Mouse (Mus musculus): ENCODE results near the gene Hsd11b1.
A peak's percentile ranks its signal among the peaks of the same experiment; 100 is the strongest.

Hsd11b1 gene

GRCm38 (mm10) chr1:193198312-193198711, 65.6 kb downstream of the Hsd11b1 start:
- DNase-seq: no peak

GRCm38 (mm10) chr1:193197494-193198205, 66.2 kb downstream of the Hsd11b1 start:
- no peak for DNase-seq

- DNase-seq: no peak
Measured at GRCm38 (mm10) chr1:193195169-193195810, 68.6 kb downstream of the Hsd11b1 start.

GRCm38 (mm10) chr1:193194416-193195140, 69.3 kb downstream of the Hsd11b1 start:
- no peak for DNase-seq

- no peak for DNase-seq
Measured at GRCm38 (mm10) chr1:193191675-193192283, 72.1 kb downstream of the Hsd11b1 start.

GRCm38 (mm10) chr1:193189771-193190170, 74.1 kb downstream of the Hsd11b1 start:
- no peak for DNase-seq

DNA sequence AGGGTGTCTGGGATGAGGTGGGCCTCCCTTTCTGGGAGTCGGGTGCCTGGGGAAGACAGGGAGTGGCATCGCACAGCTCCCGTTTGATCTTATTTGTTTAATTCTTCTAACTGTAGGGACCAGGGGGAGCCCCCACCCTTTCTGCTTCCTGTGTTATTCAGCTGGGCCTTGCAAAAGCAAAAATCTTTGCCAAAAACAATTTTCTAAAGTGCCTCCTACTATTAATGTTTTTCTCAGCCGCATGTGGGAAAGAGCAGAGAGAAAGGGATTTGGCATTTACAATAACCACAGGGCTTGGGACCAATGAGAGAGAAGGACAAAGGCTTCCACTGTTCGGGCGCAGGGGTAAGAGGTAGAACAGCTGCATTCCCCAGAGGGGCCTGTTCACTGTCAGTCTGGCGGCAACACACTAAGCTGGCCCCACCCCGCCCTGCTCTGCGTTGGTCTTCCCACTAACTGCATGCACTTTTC, 74.7 kb downstream of the Hsd11b1 start:
- no peak for DNase-seq

- no peak for DNase-seq
Measured at GRCm38 (mm10) chr1:193188257-193188656, 75.6 kb downstream of the Hsd11b1 start.

DNA sequence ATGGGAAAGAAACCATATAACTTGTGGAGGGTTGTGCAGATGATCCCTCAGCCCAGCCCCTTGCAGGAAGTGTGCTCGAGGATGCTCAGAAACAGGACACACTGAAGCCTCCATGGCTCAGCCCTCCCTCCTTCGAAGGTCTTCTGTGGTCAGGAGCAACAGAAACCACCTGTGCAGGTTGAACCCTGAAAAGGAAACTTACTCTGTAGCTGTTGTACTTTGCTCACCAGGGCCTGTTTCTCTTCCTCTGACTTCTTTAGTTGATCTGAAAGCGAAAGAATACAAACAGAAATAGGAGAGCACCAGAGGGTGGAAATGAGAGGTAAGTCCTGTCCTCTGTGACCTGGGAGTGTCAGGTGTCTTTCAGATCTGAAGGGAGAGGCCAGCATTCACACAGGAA, 82.8 kb downstream of the Hsd11b1 start:
- no peak for DNase-seq

GRCm38 (mm10) chr1:193174143-193174733, 89.6 kb downstream of the Hsd11b1 start:
- no peak for DNase-seq

GRCm38 (mm10) chr1:193173810-193174129, 90.1 kb downstream of the Hsd11b1 start:
- no peak for DNase-seq

GRCm38 (mm10) chr1:193172991-193173809, 90.7 kb downstream of the Hsd11b1 start:
- peak; percentile 97 for DNase-seq

Measured in kidney, adult 8-10 months (tissue).